Mouse (Mus musculus) cerebellum, adult 11 months (tissue): ENCODE measurements around the gene Trabd.

ENCODE experiments used
- DNase-seq: peaks from one replicate; pipeline ENCODE4 v3.0.0; 2022

Gene Trabd

GRCm38 (mm10) chr15:89128382-89129350, 53.7 kb downstream of the Trabd start, which contains the start of gene Hdac10:
Hdac10 (minus strand) TSS chr15:89128700.
- DNase-seq: peak; percentile 92

DNA sequence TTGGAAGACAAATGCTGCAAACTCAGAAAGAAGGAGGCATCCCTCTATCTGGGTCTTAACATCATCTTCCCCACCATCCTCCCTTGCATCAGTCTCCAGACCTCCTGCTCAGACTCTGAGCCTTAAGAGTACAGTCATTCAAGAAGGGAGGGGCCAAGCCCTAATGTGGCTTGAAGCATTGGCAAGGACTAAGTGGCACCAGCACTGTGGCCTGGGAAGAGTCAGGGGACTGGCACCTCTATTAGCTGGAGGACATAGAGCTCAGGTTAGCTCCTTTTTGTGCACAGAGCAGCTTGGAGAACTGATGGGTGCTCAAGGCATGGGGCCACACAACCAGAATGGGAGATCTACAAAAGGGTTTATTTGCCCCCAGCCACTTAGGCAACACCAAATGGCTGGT, 55.3 kb downstream of the Trabd start:
- no peak for DNase-seq

DNA sequence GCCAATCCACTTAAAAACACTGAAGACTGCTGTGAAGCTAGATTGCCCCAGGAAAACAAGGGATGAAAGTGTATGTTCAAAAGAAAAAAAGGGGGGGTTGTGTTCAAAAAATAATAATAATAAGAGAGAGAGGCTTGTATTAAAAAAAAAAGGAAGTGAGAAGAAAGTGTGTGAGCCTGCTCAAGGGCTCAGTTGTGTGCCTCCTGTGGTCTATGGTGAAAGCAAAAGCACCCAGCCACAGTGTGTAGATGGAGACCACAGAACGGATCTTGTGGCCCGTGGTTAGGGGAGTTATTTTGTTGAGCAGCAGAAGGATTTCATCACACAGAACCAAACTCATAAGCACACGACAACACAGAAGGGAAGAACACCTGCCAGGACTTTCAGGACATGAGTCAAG, 56.4 kb downstream of the Trabd start:
- DNase-seq: no peak
